Mouse (Mus musculus): ENCODE measurements around the gene Galnt2. TPM values are rescaled to one million over a fixed set of nuclear protein-coding genes. Genes with fewer than 3 reads are reported as not detected.

The Galnt2 gene
- polyA plus RNA-seq, 1 experiment from 2014 or later, result 93.8 TPM

DNA sequence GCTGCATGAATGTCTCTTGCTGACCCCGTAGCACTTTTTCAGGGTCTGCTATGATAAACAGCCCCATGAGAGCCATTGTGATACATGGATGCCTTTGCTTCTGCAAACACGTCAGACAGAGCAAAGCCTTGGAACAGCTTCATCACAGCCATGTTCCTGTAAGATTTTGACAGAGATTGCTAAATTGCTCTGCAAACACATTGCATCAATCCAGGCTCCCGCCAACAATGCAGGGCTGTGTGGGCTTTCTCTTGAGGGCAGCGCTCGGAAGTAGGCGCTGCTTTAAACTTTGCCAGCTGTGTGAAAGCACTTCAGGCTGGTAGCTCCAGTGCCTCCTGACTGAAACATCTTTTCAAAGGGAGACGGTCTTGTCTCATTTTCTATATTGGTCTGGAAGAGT, 30.8 kb upstream of the Galnt2 start:
- no peak overlapping the region for H3K27ac ChIP-seq

DNA sequence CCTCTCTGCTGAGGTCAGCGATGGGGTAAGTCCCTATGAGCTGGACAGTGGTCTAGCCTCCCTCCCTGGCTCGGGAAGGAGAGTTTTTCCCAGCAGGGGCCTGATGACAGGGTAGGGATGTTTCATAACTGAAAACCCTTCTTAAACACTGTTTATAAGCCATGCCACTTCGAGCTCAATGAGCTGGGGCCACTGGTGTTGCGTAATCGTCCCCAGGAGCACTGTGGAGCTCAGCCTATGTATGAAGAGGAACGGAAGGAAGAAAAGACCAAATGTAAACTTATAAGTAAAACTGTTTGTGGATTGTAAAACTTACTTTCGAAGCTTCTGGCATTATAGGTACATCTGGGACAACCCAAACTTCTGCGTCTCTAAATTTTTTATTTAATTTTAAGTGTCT, 29.5 kb upstream of the Galnt2 start:
- Histone ChIP-seq H3K4me3 (no peak overlapping the region), H3K4me2 (replicated peaks) (no peak overlapping the region), H3K9me3 (no peaks in the 10 kb centered on the region), H3K27me3 (replicated peaks) (no peaks in the 10 kb centered on the region), H3K4me1 (0 out of 2 replicates have a peak, but pooled peaks cover 3% of the 10 kb centered on the region), H3K9ac (no peak overlapping the region), H3K27ac (no peak overlapping the region), H3K36me3 (no peaks in the 10 kb centered on the region)
- ATAC-seq (ENCODE audit: low FRiP score, low read depth), result no peak
- 87% methylated on average over 8 of the region's 8 CpGs for WGBS

More for the DNA sequence above, 30.8 kb upstream of the Galnt2 start:
- WGBS, result 62% methylated on average over 7 of the region's 7 CpGs
- no peak for ATAC-seq (ENCODE audit: low FRiP score, low read depth)
- no peak overlapping the region for H3K9ac ChIP-seq
- no peaks in the 10 kb centered on the region for H3K9me3 ChIP-seq
- no peaks in the 10 kb centered on the region for H3K36me3 ChIP-seq
- H3K4me2 ChIP-seq (replicated peaks), result no peak overlapping the region
- peaks cover 9% of the 10 kb centered on the region; the same call in 1 of the 2 replicates for H3K4me1 ChIP-seq
- H3K4me3 ChIP-seq, result no peak overlapping the region
- H3K27me3 ChIP-seq (replicated peaks), result no peaks in the 10 kb centered on the region

DNA sequence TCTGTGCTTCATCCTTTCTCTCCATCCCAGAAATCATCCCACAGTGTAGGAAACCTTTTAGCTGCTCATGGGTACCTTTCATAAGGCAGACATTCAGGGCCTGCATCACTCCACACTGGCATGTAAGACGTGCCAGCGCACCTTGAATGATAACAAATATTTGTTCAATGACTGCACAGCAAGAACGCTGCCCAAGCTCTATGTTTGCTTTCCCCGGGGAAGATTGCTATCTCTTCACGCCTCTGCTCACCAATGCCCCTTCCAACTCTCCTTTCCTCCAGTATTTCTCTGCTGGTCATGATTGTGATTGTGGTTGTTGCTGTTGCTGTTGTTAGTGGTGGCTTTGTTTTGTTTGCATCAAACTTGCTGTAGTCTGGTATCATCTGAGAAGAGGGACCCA, 28.3 kb upstream of the Galnt2 start:
- Histone ChIP-seq H3K27ac (no peak overlapping the region), H3K4me3 (no peak overlapping the region), H3K4me2 (replicated peaks) (no peak overlapping the region), H3K9ac (no peak overlapping the region), H3K36me3 (no peaks in the 10 kb centered on the region), H3K9me3 (no peaks in the 10 kb centered on the region), H3K27me3 (replicated peaks) (no peaks in the 10 kb centered on the region), H3K4me1 (0 out of 2 replicates have a peak, but pooled peaks cover 3% of the 10 kb centered on the region)
- ATAC-seq (ENCODE audit: low FRiP score, low read depth), result no peak
- 89% methylated on average over 5 of the region's 5 CpGs for WGBS

DNA sequence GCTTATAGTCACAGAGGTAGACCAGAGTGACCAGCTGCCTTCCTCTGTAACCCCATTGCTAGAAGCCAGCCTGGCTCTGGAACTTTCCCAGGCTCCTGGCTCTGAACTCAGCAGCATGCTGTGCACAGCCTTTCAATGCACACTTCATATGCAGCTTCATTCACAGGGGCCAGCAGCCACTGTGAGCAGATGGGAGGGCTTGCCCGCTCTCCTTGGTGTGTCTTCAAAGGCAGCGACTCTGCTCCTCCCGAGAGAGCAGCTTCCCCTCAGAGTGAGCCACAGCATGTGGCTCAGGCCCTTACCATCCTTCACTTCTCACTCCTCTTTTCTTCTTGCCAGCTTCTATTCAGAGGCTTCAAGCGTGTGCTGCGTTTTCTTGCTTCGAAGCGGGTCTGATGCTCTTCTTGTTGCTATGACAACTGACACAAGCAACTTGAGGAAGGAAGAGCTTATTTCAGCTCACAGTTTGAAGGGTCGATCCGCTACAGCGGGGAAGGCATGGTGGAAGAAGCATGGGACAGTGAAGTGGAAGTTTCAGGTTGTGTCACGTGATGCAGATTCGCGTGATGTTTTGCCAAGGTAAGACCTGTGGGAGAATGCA, 27.1 kb upstream of the Galnt2 start:
- H3K36me3 ChIP-seq, result no peaks in the 10 kb centered on the region
- H3K27me3 ChIP-seq (replicated peaks), result no peaks in the 10 kb centered on the region
- no peak for ATAC-seq (ENCODE audit: low FRiP score, low read depth)
- no peak overlapping the region for H3K9ac ChIP-seq
- 71% methylated on average over 13 of the region's 13 CpGs for WGBS
- no peaks in the 10 kb centered on the region for H3K9me3 ChIP-seq
- 0 out of 2 replicates have a peak, but pooled peaks cover 3% of the 10 kb centered on the region for H3K4me1 ChIP-seq
- H3K27ac ChIP-seq, result no peak overlapping the region
- H3K4me3 ChIP-seq, result no peak overlapping the region
- H3K4me2 ChIP-seq (replicated peaks), result no peak overlapping the region

DNA sequence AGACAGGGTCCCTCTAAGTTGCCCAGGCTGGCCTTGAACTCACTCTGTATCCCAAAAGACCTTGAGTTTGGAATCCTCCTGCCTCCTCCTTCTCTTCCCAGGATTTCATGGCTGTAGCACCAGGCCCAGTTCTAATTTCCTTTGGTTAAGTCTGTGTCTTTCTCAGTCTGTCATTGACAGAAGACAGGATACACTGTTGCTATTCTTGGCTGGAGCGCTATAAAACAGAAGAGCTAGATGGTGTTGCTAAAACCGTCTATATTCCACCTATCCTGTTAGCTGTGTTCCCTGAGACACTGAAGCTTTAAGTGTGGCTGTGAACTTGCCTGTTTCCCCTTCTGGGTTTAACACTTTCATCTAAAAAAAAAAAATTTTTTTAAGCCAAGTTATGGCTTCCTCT, 19.0 kb upstream of the Galnt2 start:
- Histone ChIP-seq H3K36me3 (no peaks in the 10 kb centered on the region), H3K4me2 (replicated peaks) (no peak overlapping the region), H3K4me3 (no peak overlapping the region), H3K27me3 (replicated peaks) (no peaks in the 10 kb centered on the region), H3K9me3 (no peaks in the 10 kb centered on the region), H3K4me1 (no peaks in the 10 kb centered on the region), H3K9ac (no peak overlapping the region), H3K27ac (no peak overlapping the region)
- ATAC-seq (ENCODE audit: low FRiP score, low read depth), result no peak
- WGBS, result 76% methylated on average over 2 of the region's 2 CpGs

DNA sequence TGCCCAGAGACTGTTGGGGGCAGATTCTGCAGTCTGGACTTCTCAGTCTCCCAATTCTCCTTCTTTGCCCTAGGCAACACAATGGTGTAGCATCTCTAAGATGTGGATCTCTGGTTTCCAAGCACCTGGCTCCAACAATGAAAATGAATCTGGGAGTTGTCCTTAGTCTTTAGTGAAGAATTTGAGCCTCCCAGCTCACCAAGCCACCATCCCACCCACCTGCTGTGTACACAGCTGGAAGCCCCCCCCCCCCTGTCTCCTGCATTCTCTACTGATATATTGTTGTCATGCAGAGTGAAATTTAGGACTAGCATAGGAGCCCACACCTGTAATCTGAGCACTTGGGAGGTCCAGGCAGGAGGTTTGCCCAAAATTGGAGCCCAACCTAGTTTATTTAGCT, 14.2 kb upstream of the Galnt2 start:
- Histone ChIP-seq H3K9me3 (no peaks in the 10 kb centered on the region), H3K27ac (no peak overlapping the region), H3K4me3 (no peak overlapping the region), H3K27me3 (replicated peaks) (no peaks in the 10 kb centered on the region), H3K4me2 (replicated peaks) (no peak overlapping the region), H3K36me3 (no peaks in the 10 kb centered on the region), H3K4me1 (no peaks in the 10 kb centered on the region), H3K9ac (no peak overlapping the region)
- ATAC-seq (ENCODE audit: low FRiP score, low read depth), result no peak

DNA sequence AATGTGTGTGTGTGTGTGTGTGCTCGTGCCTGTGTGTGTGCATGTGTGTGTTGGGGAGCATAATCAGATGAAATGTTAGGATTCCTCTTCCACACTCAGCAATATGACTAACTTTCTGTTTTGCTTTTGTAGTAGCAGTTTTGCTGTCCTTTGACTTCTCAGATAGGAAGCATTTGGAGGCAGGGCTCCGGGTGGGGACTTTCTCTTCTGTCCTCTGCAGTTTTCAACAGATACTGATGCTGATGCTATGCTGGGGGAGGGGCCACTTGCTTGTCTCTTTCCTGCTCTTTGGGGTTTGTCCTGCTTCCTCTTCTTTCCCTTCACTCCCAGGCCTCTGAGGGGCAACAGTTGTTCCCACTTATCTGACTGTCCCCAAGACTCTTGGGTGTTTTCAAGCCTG, 1.3 kb upstream of the Galnt2 start:
- ATAC-seq (ENCODE audit: low FRiP score, low read depth), result no peak
- Histone ChIP-seq H3K9me3 (no peaks in the 10 kb centered on the region), H3K4me1 (peaks cover 28% of the 10 kb centered on the region), H3K4me2 (replicated peaks) (no peak overlapping the region), H3K27ac (no peak overlapping the region), H3K36me3 (no peaks in the 10 kb centered on the region), H3K4me3 (no peak overlapping the region), H3K27me3 (replicated peaks) (no peaks in the 10 kb centered on the region), H3K9ac (no peak overlapping the region)
- 81% methylated on average over 2 of the region's 2 CpGs for WGBS

DNA sequence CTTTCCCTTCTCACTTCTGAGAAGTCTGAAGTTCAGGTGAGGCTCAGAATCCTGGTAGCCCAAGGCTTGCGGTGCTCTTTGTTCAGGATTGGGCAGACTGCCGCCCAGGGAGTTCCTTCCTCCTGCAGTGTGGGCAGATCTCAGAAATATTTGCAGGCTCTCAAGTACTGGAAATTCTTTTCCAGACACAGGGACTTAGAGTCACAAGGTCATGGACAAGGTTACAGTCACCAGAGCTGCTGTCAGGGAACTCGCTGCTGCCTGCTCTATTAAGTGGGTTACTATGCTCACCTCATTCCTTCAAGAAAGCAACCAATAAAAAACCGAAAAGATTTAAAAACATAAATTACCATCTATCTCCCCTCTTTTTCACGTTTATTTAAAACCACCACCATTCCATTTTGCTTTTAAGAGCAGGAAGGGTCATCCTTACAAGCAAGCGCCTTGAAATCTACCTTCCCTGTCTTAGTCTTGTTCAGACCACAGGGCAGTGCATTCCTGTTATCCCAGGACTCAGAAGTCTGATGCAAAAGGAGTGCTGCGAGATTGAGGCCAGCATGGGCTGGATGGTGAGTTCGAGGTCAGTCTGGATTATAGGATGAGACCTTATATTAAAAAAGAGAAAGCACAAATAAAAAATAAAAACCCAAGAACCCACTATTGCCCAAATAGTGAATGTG, 555 bp upstream of the Galnt2 start:
- peak; percentile 52 for ATAC-seq (ENCODE audit: low FRiP score, low read depth)
- Histone ChIP-seq H3K4me3 (peak overlapping the region; percentile 94), H3K27ac (no peak overlapping the region), H3K27me3 (replicated peaks) (no peaks in the 10 kb centered on the region), H3K9ac (peak overlapping the region; percentile 33; the same call in 1 of the 2 replicates), H3K36me3 (no peaks in the 10 kb centered on the region), H3K4me2 (replicated peaks) (peak overlapping the region; percentile 86), H3K4me1 (peaks cover 28% of the 10 kb centered on the region), H3K9me3 (no peaks in the 10 kb centered on the region)
- 54% methylated on average over 8 of the region's 8 CpGs for WGBS

DNA sequence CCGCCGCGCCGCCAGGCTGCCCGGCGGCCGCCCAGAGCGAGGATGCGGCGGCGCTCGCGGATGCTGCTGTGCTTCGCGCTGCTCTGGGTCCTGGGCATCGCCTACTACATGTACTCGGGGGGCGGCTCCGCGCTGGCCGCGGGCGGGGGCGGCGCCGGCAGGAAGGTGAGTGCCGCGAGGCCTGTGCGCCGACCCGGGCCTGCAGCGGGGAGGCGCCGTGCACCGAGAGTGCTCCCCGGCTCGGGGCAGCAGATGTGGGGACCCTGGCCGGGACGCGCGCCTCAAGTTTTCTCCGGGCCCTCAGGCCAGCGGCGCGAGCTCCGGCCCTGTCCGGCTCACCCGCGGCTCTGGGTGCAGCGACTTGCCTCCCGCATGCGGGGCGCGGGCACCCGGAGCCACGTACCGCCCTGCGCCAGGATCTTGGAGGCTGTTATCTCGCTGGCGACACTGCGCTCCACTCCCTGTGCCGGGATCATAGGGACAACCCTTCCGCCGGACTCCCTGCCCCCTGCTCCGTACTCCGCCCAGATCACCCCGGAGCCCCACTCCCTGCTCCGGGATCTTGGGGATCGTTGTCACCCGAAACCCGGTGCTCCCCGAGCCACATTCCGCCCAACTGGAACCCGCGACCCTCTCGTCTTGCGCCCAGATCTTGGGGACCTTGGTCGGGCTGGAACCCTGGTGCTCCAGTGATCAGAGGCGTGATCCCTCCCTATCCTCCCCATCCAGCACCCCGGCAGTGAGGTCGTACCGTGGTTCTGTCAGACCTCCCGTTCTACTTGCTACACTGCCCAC, 491 bp downstream of the Galnt2 start:
- ATAC-seq (ENCODE audit: low FRiP score, low read depth), result peak; percentile 67

DNA sequence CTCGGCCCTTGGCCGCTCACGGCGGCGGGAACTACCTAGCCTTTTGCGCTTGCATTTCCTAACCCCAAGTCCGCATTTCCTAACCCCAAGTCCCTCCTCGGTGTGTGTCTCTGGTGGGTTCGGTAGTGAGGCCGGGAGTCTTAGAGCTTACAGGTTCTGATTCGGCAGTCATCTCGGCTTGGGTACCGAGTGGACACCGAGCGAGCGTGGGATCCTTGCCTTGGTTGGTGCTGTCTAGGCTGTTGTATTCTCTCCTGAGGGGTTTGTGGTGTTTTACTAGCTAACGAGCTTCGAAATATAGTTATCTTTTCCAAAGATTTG, 1.0 kb downstream of the Galnt2 start:
- Histone ChIP-seq H3K9ac (peak overlapping the region; percentile 89), H3K27ac (no peak overlapping the region), H3K4me1 (peaks cover 28% of the 10 kb centered on the region), H3K36me3 (no peaks in the 10 kb centered on the region), H3K9me3 (no peaks in the 10 kb centered on the region), H3K4me2 (replicated peaks) (peak overlapping the region; percentile 86), H3K27me3 (replicated peaks) (no peaks in the 10 kb centered on the region), H3K4me3 (peak overlapping the region; percentile 94)
- 4% methylated on average over 18 of the region's 18 CpGs for WGBS
- no peak for ATAC-seq (ENCODE audit: low FRiP score, low read depth)

More for the DNA sequence above, 491 bp downstream of the Galnt2 start:
- under 1% methylated on average over 83 of the region's 83 CpGs for WGBS
- Histone ChIP-seq H3K9ac (peak overlapping the region; percentile 89), H3K4me2 (replicated peaks) (peak overlapping the region; percentile 86), H3K27ac (no peak overlapping the region; the same call in 1 of the 2 replicates), H3K9me3 (no peaks in the 10 kb centered on the region), H3K4me1 (peaks cover 28% of the 10 kb centered on the region), H3K36me3 (no peaks in the 10 kb centered on the region), H3K4me3 (peak overlapping the region; percentile 94), H3K27me3 (replicated peaks) (no peaks in the 10 kb centered on the region)

DNA sequence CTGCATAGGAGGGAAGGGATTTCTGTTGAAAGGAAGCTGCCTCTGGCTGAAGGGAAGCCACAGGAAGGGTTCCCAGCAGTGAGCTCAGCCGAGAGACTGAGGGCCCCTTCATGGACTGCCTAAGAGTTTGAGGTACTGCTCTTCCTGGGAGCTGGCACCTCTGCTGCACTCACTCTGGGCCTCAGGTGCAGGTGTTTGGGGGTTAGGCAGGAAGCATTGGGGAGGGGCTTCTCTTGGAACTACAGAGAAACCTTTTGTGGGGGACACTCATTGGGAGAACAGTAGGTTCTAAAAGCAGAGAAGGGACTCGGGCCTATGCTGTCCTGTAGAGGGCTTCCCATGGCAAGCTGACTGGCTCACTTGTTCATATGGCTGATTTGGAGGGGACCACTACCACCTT, 3.3 kb downstream of the Galnt2 start:
- Histone ChIP-seq H3K9me3 (no peaks in the 10 kb centered on the region), H3K36me3 (no peaks in the 10 kb centered on the region), H3K27ac (no peak overlapping the region), H3K4me2 (replicated peaks) (peak overlapping the region; percentile 86; the same call in 1 of the 2 replicates), H3K27me3 (replicated peaks) (no peaks in the 10 kb centered on the region), H3K4me1 (peaks cover 38% of the 10 kb centered on the region), H3K4me3 (no peak overlapping the region), H3K9ac (no peak overlapping the region)
- WGBS, result 66% methylated on average over 2 of the region's 2 CpGs
- ATAC-seq (ENCODE audit: low FRiP score, low read depth), result no peak

DNA sequence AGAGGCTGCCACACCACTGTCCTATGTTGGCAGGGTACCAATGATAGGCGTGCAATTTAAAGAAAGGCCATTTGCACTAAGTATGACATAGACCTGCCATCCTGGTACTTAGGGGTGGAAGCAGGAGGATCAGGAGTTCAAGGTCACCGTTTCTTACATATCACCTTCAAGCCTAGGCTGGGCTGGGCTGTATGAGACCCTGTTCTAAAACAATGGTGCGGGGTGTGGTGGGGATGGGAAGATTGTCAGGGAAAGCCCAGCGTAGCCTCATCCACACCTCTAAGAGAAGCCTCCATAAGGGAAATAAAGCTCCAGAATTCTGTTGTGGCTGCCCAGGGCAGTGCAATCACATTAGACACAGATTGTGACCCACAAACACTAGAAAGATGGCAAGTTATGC, 4.3 kb downstream of the Galnt2 start:
- no peak overlapping the region for H3K4me2 ChIP-seq (replicated peaks)
- no peak overlapping the region for H3K27ac ChIP-seq
- H3K4me3 ChIP-seq, result no peak overlapping the region
- ATAC-seq (ENCODE audit: low FRiP score, low read depth), result no peak
- no peak overlapping the region for H3K9ac ChIP-seq
- 96% methylated on average over 4 of the region's 4 CpGs for WGBS
- no peaks in the 10 kb centered on the region for H3K36me3 ChIP-seq
- H3K27me3 ChIP-seq (replicated peaks), result no peaks in the 10 kb centered on the region
- peaks cover 49% of the 10 kb centered on the region for H3K4me1 ChIP-seq
- H3K9me3 ChIP-seq, result no peaks in the 10 kb centered on the region
